Mouse (Mus musculus): ENCODE results near the gene Baiap2l1. TPM values are rescaled to one million over a fixed set of nuclear protein-coding genes. Genes with fewer than 3 reads are reported as not detected.

Gene Baiap2l1
- polyA plus RNA-seq, 1 experiment = not detected

GRCm38 (mm10) chr5:144257451-144258110 is 100.3 kb downstream of the Baiap2l1 start:
- H3K4me1 ChIP-seq (ENCODE audit: control insufficient read depth, insufficient read depth, low read length) = peaks cover 4% of the 10 kb centered on the region
- H3K4me3 ChIP-seq (replicated peaks; ENCODE audit: control insufficient read depth, low read depth, low read length) = no peak overlapping the region
- no peak overlapping the region for H3K27ac ChIP-seq (ENCODE audit: control insufficient read depth, insufficient read depth, low read depth, low read length, poor library complexity)
- TF ChIP-seq POLR2A (IDR thresholded peaks at IDR 0.05; ENCODE audit: borderline replicate concordance, control insufficient read depth, low read depth, low read length) (no peak), CTCF (IDR thresholded peaks at IDR 0.05; ENCODE audit: control insufficient read depth, insufficient read depth, low read length) (no peak)
- 72% methylated on average over 3 of the region's 3 CpGs for WGBS

GRCm38 (mm10) chr5:144256888-144257287 is 101.0 kb downstream of the Baiap2l1 start:
- Histone ChIP-seq H3K4me1 (ENCODE audit: control insufficient read depth, insufficient read depth, low read length) (peaks cover 4% of the 10 kb centered on the region), H3K4me3 (replicated peaks; ENCODE audit: control insufficient read depth, low read depth, low read length) (peak overlapping the region; percentile 38), H3K27ac (ENCODE audit: control insufficient read depth, insufficient read depth, low read depth, low read length, poor library complexity) (peak overlapping the region; percentile 73)
- WGBS = 25% methylated on average over 1 of the region's 1 CpGs
- TF ChIP-seq CTCF (IDR thresholded peaks at IDR 0.05; ENCODE audit: control insufficient read depth, insufficient read depth, low read length) (no peak), POLR2A (IDR thresholded peaks at IDR 0.05; ENCODE audit: borderline replicate concordance, control insufficient read depth, low read depth, low read length) (no peak)

- H3K27ac ChIP-seq (ENCODE audit: control insufficient read depth, insufficient read depth, low read depth, low read length, poor library complexity) = peak overlapping the region; percentile 73
- peak overlapping the region; percentile 79 for H3K4me3 ChIP-seq (replicated peaks; ENCODE audit: control insufficient read depth, low read depth, low read length)
- TF ChIP-seq CTCF (IDR thresholded peaks at IDR 0.05; ENCODE audit: control insufficient read depth, insufficient read depth, low read length) (no peak), POLR2A (IDR thresholded peaks at IDR 0.05; ENCODE audit: borderline replicate concordance, control insufficient read depth, low read depth, low read length) (no peak)
- 9% methylated on average over 7 of the region's 7 CpGs for WGBS
- H3K4me1 ChIP-seq (ENCODE audit: control insufficient read depth, insufficient read depth, low read length) = peaks cover 4% of the 10 kb centered on the region
Measured at GRCm38 (mm10) chr5:144256541-144256870, 101.4 kb downstream of the Baiap2l1 start.

- under 1% methylated on average over 40 of the region's 40 CpGs for WGBS
- peak overlapping the region; percentile 73 for H3K27ac ChIP-seq (ENCODE audit: control insufficient read depth, insufficient read depth, low read depth, low read length, poor library complexity)
- peak overlapping the region; percentile 79 for H3K4me3 ChIP-seq (replicated peaks; ENCODE audit: control insufficient read depth, low read depth, low read length)
- TF ChIP-seq CTCF (IDR thresholded peaks at IDR 0.05; ENCODE audit: control insufficient read depth, insufficient read depth, low read length) (no peak), POLR2A (IDR thresholded peaks at IDR 0.05; ENCODE audit: borderline replicate concordance, control insufficient read depth, low read depth, low read length) (no peak)
- H3K4me1 ChIP-seq (ENCODE audit: control insufficient read depth, insufficient read depth, low read length) = peaks cover 4% of the 10 kb centered on the region
Measured at GRCm38 (mm10) chr5:144255632-144256540, 102.0 kb downstream of the Baiap2l1 start.

GRCm38 (mm10) chr5:144254811-144255631 is 102.9 kb downstream of the Baiap2l1 start:
- WGBS = under 1% methylated on average over 84 of the region's 84 CpGs
- TF ChIP-seq POLR2A (IDR thresholded peaks at IDR 0.05; ENCODE audit: borderline replicate concordance, control insufficient read depth, low read depth, low read length) (peak; percentile 54; the same call in 1 of the 2 replicates), CTCF (IDR thresholded peaks at IDR 0.05; ENCODE audit: control insufficient read depth, insufficient read depth, low read length) (no peak)
- H3K27ac ChIP-seq (ENCODE audit: control insufficient read depth, insufficient read depth, low read depth, low read length, poor library complexity) = peak overlapping the region; percentile 69
- peak overlapping the region; percentile 79 for H3K4me3 ChIP-seq (replicated peaks; ENCODE audit: control insufficient read depth, low read depth, low read length)
- H3K4me1 ChIP-seq (ENCODE audit: control insufficient read depth, insufficient read depth, low read length) = peaks cover 4% of the 10 kb centered on the region

GRCm38 (mm10) chr5:144254122-144254810 is 103.6 kb downstream of the Baiap2l1 start:
- TF ChIP-seq CTCF (IDR thresholded peaks at IDR 0.05; ENCODE audit: control insufficient read depth, insufficient read depth, low read length) (no peak), POLR2A (IDR thresholded peaks at IDR 0.05; ENCODE audit: borderline replicate concordance, control insufficient read depth, low read depth, low read length) (no peak)
- Histone ChIP-seq H3K4me3 (replicated peaks; ENCODE audit: control insufficient read depth, low read depth, low read length) (no peak overlapping the region), H3K4me1 (ENCODE audit: control insufficient read depth, insufficient read depth, low read length) (peaks cover 4% of the 10 kb centered on the region), H3K27ac (ENCODE audit: control insufficient read depth, insufficient read depth, low read depth, low read length, poor library complexity) (peak overlapping the region; percentile 40)
- 29% methylated on average over 16 of the region's 16 CpGs for WGBS

GRCm38 (mm10) chr5:144253212-144253611 is 104.7 kb downstream of the Baiap2l1 start:
- Histone ChIP-seq H3K4me1 (ENCODE audit: control insufficient read depth, insufficient read depth, low read length) (peaks cover 5% of the 10 kb centered on the region), H3K4me3 (replicated peaks; ENCODE audit: control insufficient read depth, low read depth, low read length) (no peak overlapping the region), H3K27ac (ENCODE audit: control insufficient read depth, insufficient read depth, low read depth, low read length, poor library complexity) (no peak overlapping the region)
- 71% methylated on average over 4 of the region's 4 CpGs for WGBS
- TF ChIP-seq CTCF (IDR thresholded peaks at IDR 0.05; ENCODE audit: control insufficient read depth, insufficient read depth, low read length) (no peak), POLR2A (IDR thresholded peaks at IDR 0.05; ENCODE audit: borderline replicate concordance, control insufficient read depth, low read depth, low read length) (no peak)

All from bone marrow, adult 2 months (tissue).